Mouse (Mus musculus): ENCODE data around the gene Dnajc9.

DNA sequence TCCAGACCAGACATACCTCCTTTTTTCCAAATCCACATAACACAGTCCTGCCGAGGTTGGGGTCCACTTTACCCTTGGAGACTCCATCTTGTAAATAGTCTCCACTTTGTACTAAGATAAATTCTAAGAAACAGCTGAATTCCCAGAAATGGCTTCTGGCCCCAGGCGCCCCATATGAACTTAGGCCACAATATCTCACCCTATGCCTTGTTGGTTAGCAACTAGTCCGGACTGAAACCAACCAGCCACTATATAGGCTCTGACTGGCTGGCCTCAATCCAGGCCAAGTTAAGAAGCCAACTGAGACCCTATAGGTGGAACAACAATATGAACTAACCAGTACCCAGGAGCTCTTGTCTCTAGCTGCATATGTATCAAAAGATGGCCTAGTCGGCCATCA, 3.6 kb upstream of the Dnajc9 start:
- TF ChIP-seq CTCF (IDR thresholded peaks at IDR 0.05; ENCODE audit: low read depth, low read length) = no peak
- TF ChIP-seq POLR2A (IDR thresholded peaks at IDR 0.05; ENCODE audit: extremely low read depth, insufficient read depth, low read length) = no peak
